Mouse (Mus musculus): ENCODE measurements around the gene Clic3.

GRCm38 (mm10) chr2:25467606-25468303 lies 11.1 kb downstream of the Clic3 start:
- no peak for TF ChIP-seq CTCF (IDR thresholded peaks at IDR 0.05 in 2 of 3, conservative IDR thresholded peaks at IDR 0.05 in 1 of 3; ENCODE audit: control insufficient read depth in 1 of 3, insufficient read depth in 1 of 3, low read depth in 2 of 3, low read length in 3 of 3, poor library complexity in 1 of 3, severe bottlenecking in 1 of 3)
- no peak for TF ChIP-seq NELFE (IDR thresholded peaks at IDR 0.05; ENCODE audit: low read depth, low read length)
- no peak for TF ChIP-seq ETS1 (IDR thresholded peaks at IDR 0.05; ENCODE audit: low read depth, low read length)
